Mouse (Mus musculus): ENCODE results near the gene Itgal. TPM values are rescaled to one million over a fixed set of nuclear protein-coding genes. Genes with fewer than 3 reads are reported as not detected.
A peak's percentile ranks its signal among the peaks of the same experiment; 100 is the strongest.

Gene Itgal
- total and polyA plus RNA-seq, 3 experiments: 0.92 to 9.7 TPM; not detected in 1

DNA sequence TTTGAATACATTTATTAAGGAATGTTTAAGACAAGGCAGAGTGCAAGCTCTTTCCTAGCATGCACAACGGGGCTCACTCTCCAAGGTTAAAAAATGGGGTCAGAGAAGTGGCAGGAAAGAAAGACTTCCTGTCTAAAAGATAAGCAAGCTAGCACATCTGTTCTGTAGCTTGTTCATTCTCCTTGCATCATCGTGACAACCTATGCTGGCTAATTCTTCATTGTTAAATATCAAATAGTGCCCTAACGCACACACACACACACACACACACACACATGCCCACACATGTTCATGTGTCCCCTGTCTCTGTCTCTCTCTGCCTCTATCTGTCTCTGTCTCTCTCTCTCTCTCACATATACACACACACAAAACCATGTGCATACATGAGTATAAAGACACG, 14.9 kb upstream of the Itgal start (continued):
- TF ChIP-seq USF2 (IDR thresholded peaks at IDR 0.05; ENCODE audit: borderline replicate concordance in 1 of 2, insufficient read depth in 1 of 2, low read depth in 1 of 2, low read length in 2 of 2) (no peak), POLR2A (IDR thresholded peaks at IDR 0.05; ENCODE audit: control insufficient read depth in 1 of 2, insufficient read depth in 1 of 2, low read depth in 1 of 2, low read length in 2 of 2, poor library complexity in 1 of 2) (no peak), ZC3H11A (IDR thresholded peaks at IDR 0.05; ENCODE audit: low read depth, low read length) (no peak), EP300 (IDR thresholded peaks at IDR 0.05; ENCODE audit: low read depth in 1 of 2, low read length in 2 of 2) (peak; percentile 71 to 85), GABPA (IDR thresholded peaks at IDR 0.05; ENCODE audit: low read depth, low read length) (no peak), ZNF384 (IDR thresholded peaks at IDR 0.05; ENCODE audit: low read depth, low read length) (peak; percentile 45; the same call in 1 of the 2 replicates), CHD2 (IDR thresholded peaks at IDR 0.05; ENCODE audit: low read length) (no peak), TCF12 (IDR thresholded peaks at IDR 0.05; ENCODE audit: low read depth, low read length) (peak; percentile 68)

DNA sequence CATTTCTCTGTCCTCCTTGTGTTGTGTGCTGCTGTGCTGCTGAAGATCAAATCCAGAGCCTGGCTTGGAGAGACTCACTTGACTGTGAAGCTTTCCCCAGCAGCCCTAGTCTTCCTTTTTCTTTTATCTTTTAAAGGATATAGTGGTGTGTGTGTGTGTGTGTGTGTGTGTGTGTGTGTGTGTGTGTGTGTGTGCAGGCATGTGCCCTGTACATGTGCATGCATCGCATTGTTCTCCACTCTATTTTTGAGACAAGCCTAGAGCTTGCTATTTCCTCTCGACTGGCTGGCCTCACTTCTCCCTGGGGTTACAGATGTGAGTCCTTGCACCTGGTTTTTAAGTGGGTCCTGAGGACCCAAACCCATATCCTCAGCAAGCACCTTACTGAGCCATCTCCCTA, 13.9 kb upstream of the Itgal start:
- Histone ChIP-seq H3K4me1 (ENCODE audit: control insufficient read depth in 1 of 2, insufficient read depth in 2 of 2, low read length in 2 of 2) (peaks cover 14 to 38% of the 10 kb centered on the region in 2 experiments), H3K27ac (ENCODE audit: control insufficient read depth, low read depth, low read length) (no peak overlapping the region), H3K27me3 (ENCODE audit: control insufficient read depth in 1 of 2, insufficient read depth in 2 of 2, low read length in 2 of 2) (no peaks in the 10 kb centered on the region), H3K4me3 (ENCODE audit: control insufficient read depth in 1 of 2, insufficient read depth in 1 of 2, low read depth in 2 of 2, low read length in 2 of 2) (no peak overlapping the region), H3K9ac (ENCODE audit: control insufficient read depth, low read depth, low read length, poor library complexity, severe bottlenecking) (no peak overlapping the region), H3K36me3 (ENCODE audit: control insufficient read depth in 1 of 2, insufficient read depth in 2 of 2, low read length in 2 of 2) (peaks cover 0 to 29% of the 10 kb centered on the region in 2 experiments; a peak in 2 of 4 replicates), H3K79me2 (ENCODE audit: control insufficient read depth, insufficient read depth, low read length, poor library complexity) (no peaks in the 10 kb centered on the region), H3K9me3 (replicated peaks; ENCODE audit: insufficient read depth, low read length) (no peaks in the 10 kb centered on the region)
- no peak for DNase-seq (ENCODE audit: low read depth, low spot score)
- no peak for TF ChIP-seq TAL1 (IDR thresholded peaks at IDR 0.05; ENCODE audit: low read length)
- TF ChIP-seq CTCF (IDR thresholded peaks at IDR 0.05 in 2 of 3, conservative IDR thresholded peaks at IDR 0.05 in 1 of 3; ENCODE audit: control insufficient read depth in 1 of 3, insufficient read depth in 1 of 3, low read depth in 2 of 3, low read length in 3 of 3, poor library complexity in 1 of 3, severe bottlenecking in 1 of 3): no peak
- TF ChIP-seq POLR2A (IDR thresholded peaks at IDR 0.05; ENCODE audit: control insufficient read depth in 1 of 2, insufficient read depth in 1 of 2, low read depth in 1 of 2, low read length in 2 of 2, poor library complexity in 1 of 2): no peak
- no peak for TF ChIP-seq GABPA (IDR thresholded peaks at IDR 0.05; ENCODE audit: low read depth, low read length)
- TF ChIP-seq MAX (IDR thresholded peaks at IDR 0.05; ENCODE audit: low read length): no peak
- no peak for TF ChIP-seq E2F4 (IDR thresholded peaks at IDR 0.05; ENCODE audit: borderline replicate concordance, low read depth, low read length)
- TF ChIP-seq UBTF (IDR thresholded peaks at IDR 0.05; ENCODE audit: borderline replicate concordance, insufficient read depth, low read depth, low read length): no peak
- no peak for TF ChIP-seq ZKSCAN1 (IDR thresholded peaks at IDR 0.05; ENCODE audit: low read depth, low read length)

DNA sequence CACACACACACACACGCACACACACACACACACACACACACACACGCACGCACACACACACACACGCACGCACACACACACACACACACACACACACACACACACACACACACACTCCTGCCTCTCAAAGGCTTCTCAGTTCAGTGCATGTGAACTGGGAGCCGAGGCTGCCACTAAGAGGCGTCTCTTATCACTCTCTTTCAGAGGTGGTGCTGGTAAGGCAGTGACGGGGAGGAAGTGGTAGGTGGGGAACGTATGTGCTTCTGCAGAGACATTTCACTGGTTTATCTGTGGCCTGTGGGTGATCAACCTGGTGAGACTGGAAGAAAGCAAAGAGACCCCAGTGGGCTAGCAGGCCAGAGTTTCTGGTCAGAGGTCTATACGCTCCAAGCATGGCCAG, 10.9 kb upstream of the Itgal start:
- Histone ChIP-seq H3K4me1 (ENCODE audit: control insufficient read depth in 1 of 2, insufficient read depth in 2 of 2, low read length in 2 of 2) (peaks cover 14 to 45% of the 10 kb centered on the region in 2 experiments), H3K79me2 (ENCODE audit: control insufficient read depth, insufficient read depth, low read length, poor library complexity) (no peaks in the 10 kb centered on the region), H3K27me3 (ENCODE audit: control insufficient read depth in 1 of 2, insufficient read depth in 2 of 2, low read length in 2 of 2) (no peaks in the 10 kb centered on the region), H3K27ac (ENCODE audit: control insufficient read depth, low read depth, low read length) (peak overlapping the region; percentile 89), H3K9me3 (replicated peaks; ENCODE audit: insufficient read depth, low read length) (no peaks in the 10 kb centered on the region), H3K9ac (ENCODE audit: control insufficient read depth, low read depth, low read length, poor library complexity, severe bottlenecking) (peak overlapping the region; percentile 40), H3K36me3 (ENCODE audit: control insufficient read depth in 1 of 2, insufficient read depth in 2 of 2, low read length in 2 of 2) (peaks cover 0 to 33% of the 10 kb centered on the region in 2 experiments; a peak in 2 of 4 replicates), H3K4me3 (ENCODE audit: control insufficient read depth in 1 of 2, insufficient read depth in 1 of 2, low read depth in 2 of 2, low read length in 2 of 2) (peak overlapping the region; percentile 18 to 21; a peak in 2 of 4 replicates)
- DNase-seq (ENCODE audit: low read depth, low spot score): peak; percentile 94
- TF ChIP-seq MXI1 (IDR thresholded peaks at IDR 0.05; ENCODE audit: low read depth, low read length) (peak; percentile 50; the same call in 1 of the 2 replicates), POLR2A (IDR thresholded peaks at IDR 0.05; ENCODE audit: control insufficient read depth in 1 of 2, insufficient read depth in 1 of 2, low read depth in 1 of 2, low read length in 2 of 2, poor library complexity in 1 of 2) (peak in 1 of 2 experiments; percentile 48; a peak in 1 of 4 replicates), SIN3A (IDR thresholded peaks at IDR 0.05; ENCODE audit: low read length) (peak; percentile 63), JUND (IDR thresholded peaks at IDR 0.05; ENCODE audit: low read depth, low read length) (no peak), CTCF (IDR thresholded peaks at IDR 0.05 in 2 of 3, conservative IDR thresholded peaks at IDR 0.05 in 1 of 3; ENCODE audit: control insufficient read depth in 1 of 3, insufficient read depth in 1 of 3, low read depth in 2 of 3, low read length in 3 of 3, poor library complexity in 1 of 3, severe bottlenecking in 1 of 3) (peak in 1 of 3 experiments; percentile 10; a peak in 1 of 6 replicates), TCF12 (IDR thresholded peaks at IDR 0.05; ENCODE audit: low read depth, low read length) (peak; percentile 59; the same call in 1 of the 2 replicates), TAL1 (IDR thresholded peaks at IDR 0.05; ENCODE audit: low read length) (peak; percentile 83), MYC (IDR thresholded peaks at IDR 0.05; ENCODE audit: low read depth, low read length) (peak; percentile 39; the same call in 1 of the 2 replicates), RCOR1 (IDR thresholded peaks at IDR 0.05; ENCODE audit: low read depth, low read length) (peak; percentile 53; the same call in 1 of the 2 replicates), EP300 (IDR thresholded peaks at IDR 0.05; ENCODE audit: low read depth in 1 of 2, low read length in 2 of 2) (peak; percentile 54 to 81; a peak in 3 of 4 replicates), ZMIZ1 (IDR thresholded peaks at IDR 0.05; ENCODE audit: low read depth, low read length) (no peak), ELF1 (IDR thresholded peaks at IDR 0.05; ENCODE audit: low read depth, low read length) (peak; percentile 59), ZC3H11A (IDR thresholded peaks at IDR 0.05; ENCODE audit: low read depth, low read length) (no peak), BHLHE40 (IDR thresholded peaks at IDR 0.05; ENCODE audit: borderline replicate concordance, low read depth, low read length) (no peak), UBTF (IDR thresholded peaks at IDR 0.05; ENCODE audit: borderline replicate concordance, insufficient read depth, low read depth, low read length) (no peak), MAZ (IDR thresholded peaks at IDR 0.05; ENCODE audit: low read depth, low read length) (peak; percentile 65; the same call in 1 of the 2 replicates), HCFC1 (IDR thresholded peaks at IDR 0.05; ENCODE audit: low read depth, low read length) (peak; percentile 62), TBP (IDR thresholded peaks at IDR 0.05; ENCODE audit: low read depth, low read length) (peak; percentile 79), ETS1 (IDR thresholded peaks at IDR 0.05; ENCODE audit: low read depth, low read length) (peak; percentile 61; the same call in 1 of the 2 replicates)

Measured in MEL (cell line).